Mouse (Mus musculus) fat pad, adult 2 months (tissue): Measurements from ENCODE around the gene Dner.

Experiments used
- DNase-seq: peaks from one replicate; pipeline ENCODE4 v3.0.0-alpha.2; 2011; ENCODE audit warnings: low read depth, low spot score; ENCODE audit errors: extremely low read depth

Dner gene

DNA sequence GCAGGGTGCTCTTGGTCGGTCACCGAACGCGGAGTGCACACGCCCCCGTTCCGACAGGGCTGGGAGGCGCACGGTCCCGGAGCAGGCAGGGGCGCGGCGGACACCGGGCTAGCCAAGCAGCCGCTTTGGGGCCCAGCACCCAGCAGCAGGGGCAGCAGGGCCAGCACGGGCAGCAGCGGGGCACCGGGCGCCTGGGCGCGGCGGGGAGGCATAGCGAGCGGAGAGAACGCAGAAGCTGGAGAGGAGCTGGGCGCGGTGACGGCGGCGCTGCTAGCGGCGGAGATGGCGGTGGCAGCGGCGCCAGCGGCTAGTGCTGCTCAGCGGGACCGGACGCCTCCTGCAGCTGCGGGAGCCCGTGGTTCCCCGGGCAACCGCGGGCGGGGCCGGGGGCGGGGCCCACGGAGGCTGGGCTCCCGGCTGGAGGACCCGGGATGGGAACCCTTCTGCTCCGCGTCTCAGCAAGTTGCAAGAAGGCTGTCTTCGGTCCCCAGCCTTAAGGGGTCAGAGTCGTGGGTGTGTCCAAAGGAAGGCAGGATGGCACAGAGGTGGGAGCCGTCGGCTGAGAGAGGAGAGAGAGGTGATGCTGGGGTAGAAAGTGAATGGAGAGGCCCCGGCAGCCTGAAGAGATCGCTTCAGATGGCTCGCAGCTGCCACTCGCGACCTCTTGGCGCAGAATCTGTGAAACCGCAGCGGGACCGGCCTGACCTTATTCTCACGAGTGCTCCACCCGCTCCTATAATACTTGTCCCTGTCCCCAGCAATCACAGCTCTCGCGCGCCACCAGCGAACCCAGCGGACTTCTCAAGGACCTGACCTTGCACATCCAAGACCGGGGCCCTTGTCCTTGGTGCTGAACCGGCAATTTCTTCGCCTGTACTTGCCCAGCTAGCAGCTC lies at the start of gene Dner:
TSS of gene Dner (minus strand) at position 705 of the 895 bp plus-strand sequence.
- no peak for DNase-seq

- DNase-seq, result no peak
Measured at GRCm38 (mm10) chr1:84742156-84742555, 46.1 kb upstream of the Dner start.

DNA sequence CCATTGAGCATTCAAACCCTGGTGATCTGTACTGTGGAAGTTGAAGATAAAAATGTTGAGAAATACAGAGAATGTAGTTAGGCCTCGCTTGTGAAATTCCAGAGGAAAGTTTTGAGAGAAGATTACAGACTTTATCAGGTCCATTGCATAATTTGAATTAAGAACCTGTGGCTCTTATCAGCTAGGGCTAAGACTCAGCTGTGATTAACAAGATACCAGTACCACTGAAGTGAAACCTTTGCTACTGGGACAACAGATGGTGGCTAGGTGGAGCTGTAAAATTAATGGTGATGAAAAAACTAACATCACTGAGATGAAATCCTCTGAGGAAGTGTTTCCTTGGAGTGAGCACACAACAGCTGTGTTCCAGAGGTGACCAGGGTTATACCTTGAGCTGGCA lies 44.1 kb upstream of the Dner start:
- DNase-seq, result no peak

- no peak for DNase-seq
Measured at GRCm38 (mm10) chr1:84737097-84737496, 41.1 kb upstream of the Dner start.

GRCm38 (mm10) chr1:84733799-84734198 lies 37.8 kb upstream of the Dner start:
- no peak for DNase-seq

- no peak for DNase-seq
Measured at GRCm38 (mm10) chr1:84731763-84732162, 35.7 kb upstream of the Dner start.

DNA sequence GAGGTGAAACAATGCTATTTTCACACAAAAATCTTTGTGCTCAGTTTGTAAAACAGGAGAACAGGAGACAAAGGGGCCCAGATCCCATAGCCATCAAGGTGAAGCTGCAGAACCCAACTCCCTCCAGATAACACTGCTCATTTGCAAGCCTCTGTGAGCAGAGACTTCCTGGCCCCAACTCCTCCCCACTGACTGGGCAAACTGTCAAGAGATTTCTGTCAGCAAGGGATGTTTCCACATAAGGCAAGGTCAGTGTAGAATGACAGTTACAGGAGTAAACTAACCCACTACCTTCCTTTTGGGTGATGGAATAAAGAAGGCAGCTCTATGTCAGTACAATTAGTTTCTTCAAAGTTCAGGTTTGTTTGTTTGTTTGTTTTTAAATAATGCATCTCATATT lies 26.8 kb upstream of the Dner start:
- no peak for DNase-seq

DNA sequence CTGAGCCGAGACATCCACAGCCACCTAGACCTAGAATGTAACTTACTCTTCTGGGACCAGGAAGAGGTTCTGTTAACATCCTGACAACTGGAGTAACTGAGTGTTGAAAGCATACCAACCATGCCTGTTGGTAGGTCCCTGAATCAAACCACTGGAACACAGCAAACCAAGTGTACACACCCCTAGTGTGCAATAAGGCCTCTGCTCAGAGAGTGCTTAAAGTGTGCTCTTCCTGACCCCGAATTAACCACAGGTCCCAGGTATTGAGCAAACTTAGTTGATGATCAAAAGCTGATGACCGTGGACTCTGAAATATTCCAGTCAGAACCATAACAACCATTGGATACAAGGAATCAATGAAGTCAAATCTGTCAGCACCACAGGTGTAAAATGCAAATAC lies 26.4 kb upstream of the Dner start:
- no peak for DNase-seq

- no peak for DNase-seq
Measured at GRCm38 (mm10) chr1:84721942-84722341, 25.9 kb upstream of the Dner start.

DNA sequence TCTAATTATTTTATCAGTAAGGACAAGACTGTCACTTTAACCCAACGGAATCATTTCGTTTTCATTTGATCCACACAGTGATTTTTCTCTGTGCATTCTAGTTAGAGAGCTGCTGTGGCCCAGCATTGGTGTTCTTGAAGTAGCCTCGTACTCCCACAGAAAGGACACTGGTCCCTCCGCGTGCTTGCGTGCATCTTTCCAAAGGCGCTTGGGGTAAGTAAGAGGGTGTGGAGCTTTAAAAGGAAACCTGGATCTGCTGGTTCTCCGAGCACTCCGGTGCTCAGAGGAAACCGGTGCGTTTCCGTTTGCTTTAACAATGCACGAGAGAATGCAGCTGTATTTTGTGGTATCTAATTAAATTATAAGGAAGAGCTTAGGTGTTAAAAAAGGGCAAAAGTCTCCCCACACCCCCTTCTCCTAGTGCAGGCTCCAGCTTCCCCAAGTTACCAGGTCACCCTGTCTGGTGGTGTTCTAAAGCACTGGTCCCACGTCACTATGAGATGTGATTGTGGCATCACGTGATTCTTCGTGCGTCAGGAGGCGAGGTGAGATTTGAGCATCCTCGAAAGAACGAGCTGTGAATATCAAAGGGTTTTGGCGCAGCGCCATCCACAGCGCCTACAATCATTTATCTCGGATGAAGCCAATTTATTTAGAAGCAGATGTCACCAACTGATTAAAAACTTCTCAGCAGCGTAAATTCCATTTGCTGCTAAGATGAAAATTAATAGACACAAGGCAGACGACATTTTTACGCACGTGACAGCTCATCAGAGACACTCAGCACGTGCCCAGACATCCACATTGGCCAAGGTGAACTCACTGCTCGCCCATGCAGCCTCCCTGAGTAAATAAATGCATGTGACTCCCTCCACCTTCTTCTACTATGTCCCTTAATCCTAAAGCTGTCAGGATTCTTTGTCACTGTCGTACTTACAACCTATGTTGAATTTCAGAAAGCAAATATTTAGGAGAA lies 14.1 kb upstream of the Dner start:
- no peak for DNase-seq

DNA sequence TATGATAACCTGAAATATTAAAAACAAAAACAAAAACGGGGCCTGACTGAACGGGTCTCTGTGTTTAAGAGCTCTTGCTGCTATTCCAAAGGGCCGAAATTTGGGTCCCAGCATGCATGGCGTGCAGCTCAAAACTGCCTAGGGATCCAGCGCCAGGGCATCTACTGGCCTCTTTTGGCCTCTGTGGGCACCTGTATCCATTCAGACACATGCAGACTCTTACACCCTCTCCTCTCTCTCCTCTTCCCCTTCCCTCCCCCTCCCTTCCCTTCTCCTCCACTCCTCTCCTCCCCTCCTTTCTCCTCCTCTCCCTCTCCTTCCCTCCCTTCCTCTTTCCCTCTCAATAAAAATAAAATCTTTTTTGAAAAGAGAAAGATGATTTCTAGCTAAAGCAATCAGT lies 13.4 kb upstream of the Dner start:
- DNase-seq, result no peak

DNA sequence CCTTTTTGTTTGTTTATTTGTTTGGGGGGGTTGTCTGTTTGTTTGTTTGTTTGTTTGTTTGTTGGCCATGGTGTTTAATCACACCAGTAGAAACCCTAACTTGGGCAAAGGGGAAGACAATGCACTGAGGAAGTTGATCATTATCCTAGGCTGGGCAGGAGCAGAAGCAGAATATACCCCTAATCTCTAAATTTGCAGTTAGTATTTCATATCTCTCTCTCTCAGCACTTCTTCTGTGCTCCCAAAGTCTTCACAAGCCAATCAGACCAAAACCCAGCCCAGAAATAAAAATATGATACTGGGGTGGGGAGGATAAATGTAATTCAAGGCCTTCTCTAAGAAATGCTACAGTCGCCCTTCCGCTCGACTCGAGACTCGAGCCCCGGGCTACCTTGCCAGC lies 4.2 kb upstream of the Dner start:
- DNase-seq, result no peak

GRCm38 (mm10) chr1:84697136-84697535 lies 1.1 kb upstream of the Dner start:
- no peak for DNase-seq

DNA sequence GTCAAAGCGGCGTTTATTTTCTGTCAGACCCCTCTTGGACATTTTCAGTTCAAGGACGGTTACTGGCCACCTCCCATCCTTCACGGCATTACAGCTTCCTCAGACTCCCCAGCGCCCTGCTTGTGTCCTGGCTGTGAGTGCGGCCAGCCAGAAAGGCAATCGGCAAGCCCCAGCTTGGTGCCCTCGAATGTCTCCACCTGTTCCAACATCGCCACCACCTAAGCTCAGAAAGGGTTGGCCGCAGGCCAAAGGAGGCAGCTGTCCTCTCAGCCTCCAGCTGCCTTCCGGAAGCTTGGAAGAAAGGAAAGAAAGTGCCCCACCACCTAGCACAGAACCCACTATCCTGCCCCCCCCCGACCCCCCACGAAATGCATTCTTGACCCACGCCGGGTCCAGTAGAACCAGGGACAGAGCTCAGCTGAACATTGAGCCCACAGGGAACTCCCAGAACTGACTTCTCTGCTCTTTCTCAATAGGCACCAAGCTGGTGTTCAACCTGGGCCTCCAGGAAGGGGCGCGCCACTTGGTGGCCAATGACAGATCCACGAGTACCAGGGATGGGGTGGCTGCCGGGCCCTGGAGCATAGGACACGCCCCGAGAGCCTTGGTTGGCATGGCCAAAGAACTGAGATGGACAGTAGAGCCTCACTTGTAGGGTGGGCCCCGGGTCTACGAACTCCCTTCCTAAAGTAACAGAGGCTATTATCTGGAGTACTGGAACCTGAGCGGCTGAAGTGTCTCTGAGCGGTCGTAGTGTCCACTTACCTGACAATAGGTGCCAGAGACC lies 1.1 kb downstream of the Dner start:
- no peak for DNase-seq

DNA sequence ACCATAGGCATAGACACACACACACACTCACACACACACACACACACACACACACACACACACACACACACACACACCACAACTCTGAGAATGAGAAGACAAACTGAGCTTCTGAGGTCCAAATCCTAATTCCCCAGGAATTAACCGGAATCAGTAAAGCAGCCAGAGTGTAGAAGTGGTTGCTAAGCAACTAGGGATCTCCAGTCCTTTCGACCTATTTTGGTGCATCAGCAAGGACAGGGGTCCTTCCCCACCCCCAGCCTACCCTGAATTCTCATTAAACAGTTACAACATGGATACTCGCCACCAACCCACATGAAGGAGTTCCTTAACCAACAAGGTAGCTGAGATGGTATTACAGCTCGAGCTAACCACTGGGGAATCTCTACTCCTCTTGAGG lies 18.1 kb downstream of the Dner start:
- no peak for DNase-seq

GRCm38 (mm10) chr1:84668100-84668846 lies 27.7 kb downstream of the Dner start:
- no peak for DNase-seq

GRCm38 (mm10) chr1:84667660-84668059 lies 28.4 kb downstream of the Dner start:
- DNase-seq, result no peak

DNA sequence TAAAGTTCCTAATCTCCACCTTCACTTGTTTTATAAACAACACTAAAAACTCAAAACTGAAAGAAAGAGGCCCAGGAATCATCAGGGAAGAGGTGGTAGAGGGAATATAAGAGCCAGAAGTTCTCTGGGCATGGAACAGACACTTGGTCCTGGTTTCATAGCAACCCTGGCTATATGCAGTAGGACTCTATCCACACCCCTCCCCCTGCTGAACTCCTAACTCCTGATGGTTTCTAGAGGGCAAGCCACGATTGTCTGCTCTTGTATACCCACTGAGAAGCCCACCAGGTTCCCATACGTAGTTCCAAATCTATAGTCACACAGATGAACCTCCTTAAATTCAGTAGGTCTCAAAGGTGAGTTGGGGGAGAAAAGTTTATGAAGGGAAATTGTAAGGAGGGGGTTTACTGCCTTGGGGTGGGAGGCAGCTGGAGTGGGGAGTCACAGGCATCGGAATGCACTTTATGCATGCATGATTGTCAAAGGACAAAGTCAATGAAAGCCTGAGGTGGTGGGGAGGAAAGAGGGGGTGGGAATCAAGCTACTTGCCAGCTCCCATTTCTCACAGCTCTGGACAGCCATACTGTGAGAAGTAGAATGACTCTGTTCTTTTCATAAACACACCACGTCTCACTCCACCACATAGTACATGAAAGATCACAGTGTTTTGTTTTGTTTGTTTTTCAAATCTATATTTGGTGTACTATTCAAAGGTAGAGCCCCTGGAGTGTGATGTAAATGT lies 31.5 kb downstream of the Dner start:
- DNase-seq, result no peak

DNA sequence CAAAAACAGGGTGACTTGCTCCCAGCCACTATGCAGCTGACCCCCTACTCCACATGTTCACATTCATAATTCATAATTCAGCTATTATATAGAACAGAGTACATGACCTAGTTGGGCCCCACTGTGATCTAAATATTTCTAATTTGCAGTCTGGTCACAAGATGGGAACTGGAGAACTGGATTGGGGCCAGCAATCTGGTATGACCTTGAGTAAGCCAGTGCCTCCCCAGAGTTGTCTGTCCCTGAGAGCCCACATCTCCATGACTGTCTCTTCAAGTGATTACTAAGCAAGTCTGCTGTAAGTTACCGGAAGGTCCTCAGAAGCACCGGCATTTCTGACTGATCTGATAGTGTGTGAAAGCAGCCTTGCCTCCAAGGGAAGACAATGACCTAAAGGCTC lies 49.2 kb downstream of the Dner start:
- no peak for DNase-seq

DNA sequence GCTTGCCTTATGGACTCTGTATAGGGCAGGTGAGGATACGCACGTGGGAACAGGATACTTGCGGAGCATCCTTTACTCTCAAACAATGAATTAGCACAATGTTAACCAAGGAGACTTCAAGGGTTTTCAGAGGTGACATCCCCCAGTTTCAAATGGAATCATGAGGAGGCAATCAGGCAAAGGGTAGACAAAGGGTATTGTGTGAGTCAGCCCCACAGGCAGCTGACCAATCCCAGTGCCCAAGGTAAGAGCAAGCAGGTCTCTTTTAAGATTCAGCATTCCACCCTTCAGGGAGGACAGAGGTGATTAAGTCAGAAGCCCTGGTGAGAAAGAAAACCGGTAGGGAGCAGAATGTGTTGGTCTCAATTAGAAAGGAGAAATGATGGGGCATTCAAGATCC lies 55.6 kb downstream of the Dner start:
- no peak for DNase-seq
